Mouse (Mus musculus): ENCODE measurements around the gene Cdyl. TPM values are rescaled to one million over a fixed set of nuclear protein-coding genes. Genes with fewer than 3 reads are reported as not detected.

Gene Cdyl
- polyA plus RNA-seq, 1 experiment from 2014 or later, result 8.2 TPM

GRCm38 (mm10) chr13:35871107-35871506 lies 211.5 kb downstream of the Cdyl start:
- H3K27me3 ChIP-seq (ENCODE audit: insufficient read depth, low read length), result no peaks in the 10 kb centered on the region
- H3K4me3 ChIP-seq (ENCODE audit: low read length), result no peak overlapping the region
- H3K9ac ChIP-seq (replicated peaks; ENCODE audit: low read length), result no peak overlapping the region
- H3K4me2 ChIP-seq (replicated peaks; ENCODE audit: low read depth, low read length), result no peak overlapping the region
- H3K27ac ChIP-seq (ENCODE audit: low read length), result no peak overlapping the region
- peaks cover 15% of the 10 kb centered on the region for H3K36me3 ChIP-seq (ENCODE audit: insufficient read depth, low read length)
- no peaks in the 10 kb centered on the region for H3K9me3 ChIP-seq (ENCODE audit: low read length)
- H3K4me1 ChIP-seq (ENCODE audit: insufficient read depth, low read length), result no peaks in the 10 kb centered on the region
- WGBS, result 51% methylated on average over 3 of the region's 3 CpGs
- ATAC-seq (ENCODE audit: low FRiP score, low TSS enrichment), result no peak

- Histone ChIP-seq H3K9ac (replicated peaks; ENCODE audit: low read length) (no peak overlapping the region), H3K27me3 (ENCODE audit: insufficient read depth, low read length) (no peaks in the 10 kb centered on the region), H3K36me3 (ENCODE audit: insufficient read depth, low read length) (peaks cover 15% of the 10 kb centered on the region), H3K9me3 (ENCODE audit: low read length) (no peaks in the 10 kb centered on the region), H3K4me2 (replicated peaks; ENCODE audit: low read depth, low read length) (no peak overlapping the region), H3K4me3 (ENCODE audit: low read length) (no peak overlapping the region), H3K4me1 (ENCODE audit: insufficient read depth, low read length) (0 out of 2 replicates have a peak, but pooled peaks cover 3% of the 10 kb centered on the region), H3K27ac (ENCODE audit: low read length) (no peak overlapping the region)
- ATAC-seq (ENCODE audit: low FRiP score, low TSS enrichment), result no peak
- 86% methylated on average over 5 of the region's 5 CpGs for WGBS
Measured at GRCm38 (mm10) chr13:35875396-35875795, 215.8 kb downstream of the Cdyl start.

GRCm38 (mm10) chr13:35878282-35878681 lies 218.6 kb downstream of the Cdyl start:
- no peaks in the 10 kb centered on the region for H3K27me3 ChIP-seq (ENCODE audit: insufficient read depth, low read length)
- H3K9ac ChIP-seq (replicated peaks; ENCODE audit: low read length), result no peak overlapping the region
- 44% methylated on average over 1 of the region's 1 CpGs for WGBS
- H3K4me2 ChIP-seq (replicated peaks; ENCODE audit: low read depth, low read length), result no peak overlapping the region
- no peaks in the 10 kb centered on the region for H3K9me3 ChIP-seq (ENCODE audit: low read length)
- H3K27ac ChIP-seq (ENCODE audit: low read length), result no peak overlapping the region
- no peak overlapping the region for H3K4me3 ChIP-seq (ENCODE audit: low read length)
- no peak for ATAC-seq (ENCODE audit: low FRiP score, low TSS enrichment)
- 0 out of 2 replicates have a peak, but pooled peaks cover 5% of the 10 kb centered on the region for H3K36me3 ChIP-seq (ENCODE audit: insufficient read depth, low read length)
- 0 out of 2 replicates have a peak, but pooled peaks cover 3% of the 10 kb centered on the region for H3K4me1 ChIP-seq (ENCODE audit: insufficient read depth, low read length)

DNA sequence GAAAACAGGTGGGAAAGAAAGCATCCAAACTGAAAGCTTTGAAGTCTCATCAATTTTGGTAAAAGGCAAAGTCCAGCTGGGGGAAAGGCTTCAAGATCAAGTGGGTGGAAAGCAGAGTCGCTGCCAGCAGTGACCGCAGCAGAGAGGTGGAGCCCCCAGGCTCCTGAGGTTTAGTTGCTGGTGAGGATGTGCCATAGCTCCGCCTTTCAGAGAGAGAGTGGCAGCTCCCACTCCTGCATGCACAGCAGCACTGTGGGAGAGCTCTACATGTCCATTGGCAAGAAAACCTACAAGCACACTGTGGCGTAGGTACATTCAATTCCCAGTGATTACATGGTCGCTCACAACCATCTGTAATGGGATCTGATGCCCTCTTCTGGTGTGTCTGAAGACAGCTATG lies 219.4 kb downstream of the Cdyl start:
- no peak for ATAC-seq (ENCODE audit: low FRiP score, low TSS enrichment)
- 45% methylated on average over 5 of the region's 5 CpGs for WGBS
- no peak overlapping the region for H3K9ac ChIP-seq (replicated peaks; ENCODE audit: low read length)
- H3K36me3 ChIP-seq (ENCODE audit: insufficient read depth, low read length), result 0 out of 2 replicates have a peak, but pooled peaks cover 5% of the 10 kb centered on the region
- no peak overlapping the region for H3K27ac ChIP-seq (ENCODE audit: low read length)
- H3K4me1 ChIP-seq (ENCODE audit: insufficient read depth, low read length), result 0 out of 2 replicates have a peak, but pooled peaks cover 3% of the 10 kb centered on the region
- H3K27me3 ChIP-seq (ENCODE audit: insufficient read depth, low read length), result no peaks in the 10 kb centered on the region
- H3K9me3 ChIP-seq (ENCODE audit: low read length), result no peaks in the 10 kb centered on the region
- H3K4me3 ChIP-seq (ENCODE audit: low read length), result no peak overlapping the region
- no peak overlapping the region for H3K4me2 ChIP-seq (replicated peaks; ENCODE audit: low read depth, low read length)

DNA sequence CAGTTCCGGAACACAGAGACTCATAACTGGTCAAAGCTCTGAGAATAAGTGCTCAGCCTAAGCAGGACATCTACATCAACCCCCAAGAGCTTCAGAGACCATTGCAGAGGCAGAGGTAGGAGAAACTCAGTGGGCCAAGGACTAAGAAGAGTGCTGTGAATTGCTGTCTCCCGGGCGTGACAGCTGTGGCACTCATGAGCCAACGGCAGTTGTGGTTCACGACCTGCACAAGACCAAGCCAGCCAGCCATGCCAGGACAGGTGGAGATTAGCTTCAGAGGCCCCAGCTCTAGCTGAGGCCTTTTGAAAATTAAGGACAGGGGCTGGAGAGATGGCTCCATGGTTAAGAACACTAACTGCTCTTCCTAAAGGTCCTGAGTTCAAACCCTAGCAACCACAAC lies 219.9 kb downstream of the Cdyl start:
- no peak overlapping the region for H3K9ac ChIP-seq (replicated peaks; ENCODE audit: low read length)
- H3K9me3 ChIP-seq (ENCODE audit: low read length), result no peaks in the 10 kb centered on the region
- 0 out of 2 replicates have a peak, but pooled peaks cover 3% of the 10 kb centered on the region for H3K4me1 ChIP-seq (ENCODE audit: insufficient read depth, low read length)
- H3K27ac ChIP-seq (ENCODE audit: low read length), result no peak overlapping the region
- 0 out of 2 replicates have a peak, but pooled peaks cover 1% of the 10 kb centered on the region for H3K36me3 ChIP-seq (ENCODE audit: insufficient read depth, low read length)
- ATAC-seq (ENCODE audit: low FRiP score, low TSS enrichment), result no peak
- no peak overlapping the region for H3K4me2 ChIP-seq (replicated peaks; ENCODE audit: low read depth, low read length)
- H3K4me3 ChIP-seq (ENCODE audit: low read length), result no peak overlapping the region
- H3K27me3 ChIP-seq (ENCODE audit: insufficient read depth, low read length), result no peaks in the 10 kb centered on the region
- WGBS, result 75% methylated on average over 5 of the region's 5 CpGs

- 82% methylated on average over 6 of the region's 6 CpGs for WGBS
- 0 out of 2 replicates have a peak, but pooled peaks cover 3% of the 10 kb centered on the region for H3K4me1 ChIP-seq (ENCODE audit: insufficient read depth, low read length)
- H3K27ac ChIP-seq (ENCODE audit: low read length), result no peak overlapping the region
- H3K27me3 ChIP-seq (ENCODE audit: insufficient read depth, low read length), result no peaks in the 10 kb centered on the region
- H3K4me3 ChIP-seq (ENCODE audit: low read length), result no peak overlapping the region
- H3K9ac ChIP-seq (replicated peaks; ENCODE audit: low read length), result no peak overlapping the region
- H3K9me3 ChIP-seq (ENCODE audit: low read length), result no peaks in the 10 kb centered on the region
- H3K36me3 ChIP-seq (ENCODE audit: insufficient read depth, low read length), result no peaks in the 10 kb centered on the region
- ATAC-seq (ENCODE audit: low FRiP score, low TSS enrichment), result no peak
- H3K4me2 ChIP-seq (replicated peaks; ENCODE audit: low read depth, low read length), result no peak overlapping the region
Measured at GRCm38 (mm10) chr13:35880555-35881046, 221.0 kb downstream of the Cdyl start.

DNA sequence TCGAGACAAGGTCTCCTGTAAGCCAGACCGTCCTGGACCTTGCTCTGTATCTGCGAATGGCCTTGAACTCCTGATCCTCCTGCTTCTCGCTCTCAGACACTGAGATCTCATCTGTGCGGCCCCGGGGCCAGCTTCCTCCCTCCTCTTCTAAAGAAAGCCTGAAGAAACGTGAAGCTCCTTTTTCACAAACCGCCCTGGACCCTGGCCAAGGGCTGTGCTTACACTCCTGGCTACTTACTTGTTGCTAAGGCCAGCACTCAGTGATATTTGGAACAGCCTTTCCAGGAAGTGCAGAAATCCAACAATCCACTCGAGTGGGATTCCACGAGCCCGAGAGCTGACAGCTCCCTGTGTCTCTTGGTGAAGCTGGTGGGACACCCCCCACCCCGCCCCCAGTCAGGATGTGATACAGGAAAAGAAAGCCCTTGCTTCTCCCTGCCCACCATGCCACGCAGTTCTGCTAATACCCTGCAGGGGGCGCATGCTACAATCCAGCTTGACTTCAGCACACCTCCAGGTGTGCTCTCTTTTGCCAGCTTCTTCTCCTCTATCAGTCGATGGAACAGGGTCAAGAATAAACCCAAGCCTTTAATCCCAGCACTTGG lies 226.6 kb downstream of the Cdyl start:
- 0 out of 2 replicates have a peak overlapping the region, but pooled peaks have one; percentile 15 for H3K4me2 ChIP-seq (replicated peaks; ENCODE audit: low read depth, low read length)
- WGBS, result 29% methylated on average over 15 of the region's 15 CpGs
- peaks cover 3% of the 10 kb centered on the region; the same call in 1 of the 2 replicates for H3K9me3 ChIP-seq (ENCODE audit: low read length)
- no peaks in the 10 kb centered on the region for H3K36me3 ChIP-seq (ENCODE audit: insufficient read depth, low read length)
- H3K9ac ChIP-seq (replicated peaks; ENCODE audit: low read length), result 0 out of 2 replicates have a peak overlapping the region, but pooled peaks have one; percentile 17
- no peaks in the 10 kb centered on the region for H3K4me1 ChIP-seq (ENCODE audit: insufficient read depth, low read length)
- no peaks in the 10 kb centered on the region for H3K27me3 ChIP-seq (ENCODE audit: insufficient read depth, low read length)
- ATAC-seq (ENCODE audit: low FRiP score, low TSS enrichment), result peak; percentile 27; the same call in 1 of the 2 replicates
- H3K27ac ChIP-seq (ENCODE audit: low read length), result no peak overlapping the region
- no peak overlapping the region for H3K4me3 ChIP-seq (ENCODE audit: low read length)

DNA sequence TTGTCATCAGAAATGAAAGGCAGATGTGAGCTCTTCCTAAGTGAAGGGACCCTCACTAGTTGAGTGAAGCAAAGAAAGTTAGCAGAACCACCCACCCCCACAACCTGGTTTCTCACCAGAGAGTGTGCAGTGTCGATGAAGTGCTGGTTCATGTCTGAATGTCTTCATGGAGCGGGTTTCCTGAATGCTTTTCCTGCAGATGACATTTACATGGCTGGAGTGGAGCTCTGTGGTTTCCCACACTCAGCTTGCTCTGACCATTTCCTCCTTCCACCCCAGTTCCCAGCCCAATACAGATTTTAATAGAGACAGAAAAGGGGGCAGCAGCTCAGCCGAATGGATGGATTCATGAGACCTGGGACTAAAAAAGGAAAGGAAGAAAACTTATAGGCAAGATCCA lies 233.2 kb downstream of the Cdyl start:
- no peaks in the 10 kb centered on the region for H3K4me1 ChIP-seq (ENCODE audit: insufficient read depth, low read length)
- peaks cover 12% of the 10 kb centered on the region for H3K36me3 ChIP-seq (ENCODE audit: insufficient read depth, low read length)
- H3K27ac ChIP-seq (ENCODE audit: low read length), result no peak overlapping the region
- no peak for ATAC-seq (ENCODE audit: low FRiP score, low TSS enrichment)
- no peak overlapping the region for H3K9ac ChIP-seq (replicated peaks; ENCODE audit: low read length)
- peaks cover 3% of the 10 kb centered on the region; the same call in 1 of the 2 replicates for H3K9me3 ChIP-seq (ENCODE audit: low read length)
- no peak overlapping the region for H3K4me3 ChIP-seq (ENCODE audit: low read length)
- H3K27me3 ChIP-seq (ENCODE audit: insufficient read depth, low read length), result no peaks in the 10 kb centered on the region
- no peak overlapping the region for H3K4me2 ChIP-seq (replicated peaks; ENCODE audit: low read depth, low read length)
- WGBS, result 82% methylated on average over 3 of the region's 3 CpGs

DNA sequence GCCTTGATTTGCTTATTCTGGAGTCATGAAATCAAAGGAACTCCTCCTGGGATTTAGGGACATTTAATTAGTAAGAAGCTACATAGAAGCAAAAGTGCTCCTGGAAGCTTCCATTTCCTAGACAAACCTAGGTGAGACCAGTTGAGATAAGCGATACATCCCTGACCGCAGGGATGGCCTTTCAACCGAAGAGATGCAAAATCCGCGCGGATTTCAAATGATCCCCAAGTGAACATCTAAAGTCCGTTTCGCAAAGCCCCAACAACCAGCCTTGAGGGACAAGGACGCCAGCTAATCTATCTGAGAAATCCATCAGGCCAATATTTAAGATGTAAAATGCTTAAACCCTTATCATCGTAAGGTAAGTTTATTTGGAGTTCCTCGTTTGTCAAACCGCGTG lies 245.7 kb downstream of the Cdyl start:
- peak overlapping the region; percentile 86 for H3K4me2 ChIP-seq (replicated peaks; ENCODE audit: low read depth, low read length)
- ATAC-seq (ENCODE audit: low FRiP score, low TSS enrichment), result no peak
- H3K27ac ChIP-seq (ENCODE audit: low read length), result no peak overlapping the region
- no peaks in the 10 kb centered on the region for H3K9me3 ChIP-seq (ENCODE audit: low read length)
- H3K36me3 ChIP-seq (ENCODE audit: insufficient read depth, low read length), result no peaks in the 10 kb centered on the region
- no peaks in the 10 kb centered on the region for H3K27me3 ChIP-seq (ENCODE audit: insufficient read depth, low read length)
- peak overlapping the region; percentile 69 for H3K9ac ChIP-seq (replicated peaks; ENCODE audit: low read length)
- 0 out of 2 replicates have a peak, but pooled peaks cover 2% of the 10 kb centered on the region for H3K4me1 ChIP-seq (ENCODE audit: insufficient read depth, low read length)
- under 1% methylated on average over 13 of the region's 13 CpGs for WGBS
- peak overlapping the region; percentile 78 for H3K4me3 ChIP-seq (ENCODE audit: low read length)

DNA sequence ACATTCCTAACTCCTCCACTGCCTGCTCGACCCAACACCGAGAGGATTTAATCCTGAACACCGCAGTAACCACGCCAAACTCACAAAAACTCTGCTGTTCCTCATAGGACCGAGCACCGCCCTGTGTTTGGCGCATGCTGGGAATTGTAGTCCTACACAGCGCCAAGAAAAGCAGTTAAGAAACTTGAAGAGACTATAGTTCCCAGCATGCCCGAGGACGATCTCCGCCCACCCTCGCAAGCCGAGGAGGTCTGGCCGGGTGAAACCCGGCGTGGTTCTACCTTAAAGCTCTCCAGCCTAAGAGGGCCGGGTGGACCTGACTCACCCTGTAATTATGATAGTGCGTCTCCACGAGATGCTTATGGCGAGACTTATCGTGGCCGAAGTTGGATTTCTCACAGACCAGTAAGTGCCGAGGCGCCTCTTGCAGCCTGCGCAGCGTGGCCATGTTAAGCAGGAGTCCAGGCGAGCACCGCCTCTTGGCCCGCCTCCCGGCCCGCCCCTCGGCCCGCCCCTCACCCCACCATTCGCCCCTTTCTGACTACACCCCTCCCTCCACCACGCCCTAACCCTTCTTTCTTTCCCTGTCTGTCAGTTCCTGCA lies 246.3 kb downstream of the Cdyl start, which contains the start of gene Rpp40:
Rpp40 (minus strand) TSS at position 481 of the 603 bp plus-strand sequence.
- ATAC-seq (ENCODE audit: low FRiP score, low TSS enrichment), result peak; percentile 100
- H3K4me3 ChIP-seq (ENCODE audit: low read length), result peak within 1 kb of the TSS; percentile 78
- H3K27me3 ChIP-seq (ENCODE audit: insufficient read depth, low read length), result no peaks in the 10 kb centered on the region
- peak within 1 kb of the TSS; percentile 69 for H3K9ac ChIP-seq (replicated peaks; ENCODE audit: low read length)
- no peak within 1 kb of the TSS for H3K27ac ChIP-seq (ENCODE audit: low read length)
- no peaks in the 10 kb centered on the region for H3K9me3 ChIP-seq (ENCODE audit: low read length)
- under 1% methylated on average over 35 of the region's 35 CpGs for WGBS
- 0 out of 2 replicates have a peak, but pooled peaks cover 2% of the 10 kb centered on the region for H3K4me1 ChIP-seq (ENCODE audit: insufficient read depth, low read length)
- no peaks in the 10 kb centered on the region for H3K36me3 ChIP-seq (ENCODE audit: insufficient read depth, low read length)
- peak within 1 kb of the TSS; percentile 86 for H3K4me2 ChIP-seq (replicated peaks; ENCODE audit: low read depth, low read length)
